Mouse (Mus musculus): ENCODE results near the gene Btrc.
"Not testable (repeated sequence)": the region's sequence is repeated elsewhere in the genome, so short reads cannot be mapped to it uniquely, and the experiment has no call there.

DNA sequence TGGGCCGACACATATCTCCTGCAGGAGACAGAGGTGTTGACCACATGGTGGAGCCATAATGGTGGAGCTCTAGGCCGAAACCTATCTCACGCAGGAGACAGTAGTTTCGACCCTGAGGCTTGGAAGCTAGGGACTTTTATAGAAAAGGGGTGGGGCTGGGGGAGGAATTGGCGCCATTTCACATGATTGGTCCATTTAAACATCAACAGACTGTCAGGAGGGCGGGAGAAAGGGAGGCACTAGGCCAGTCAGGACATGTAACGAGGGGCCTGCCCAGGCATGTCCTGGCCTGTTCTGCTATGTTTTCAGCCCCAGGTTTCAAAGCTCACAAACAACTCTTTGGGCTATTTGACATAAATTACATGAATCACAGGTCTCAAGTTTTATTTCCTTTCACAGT lies 10.8 kb upstream of the Btrc start:
- not testable (repeated sequence) for TF ChIP-seq CTCF (IDR thresholded peaks at IDR 0.05; ENCODE audit: control insufficient read depth, insufficient read depth, insufficient read length); USF1 (IDR thresholded peaks at IDR 0.05; ENCODE audit: low read depth); MYOD1 (IDR thresholded peaks at IDR 0.05; ENCODE audit: control insufficient read depth, insufficient read length, low read depth); MAX (IDR thresholded peaks at IDR 0.05)

Measured in C2C12 (cell line).